Mouse (Mus musculus) lung, postnatal 0 days (tissue): ENCODE data around the gene Kctd2.

Source experiments
- CTCF ChIP-seq: IDR thresholded peaks from 2 replicates; pipeline ENCODE4 v1.5.1; 2016; ENCODE audit warnings: antibody characterized with exemption, mild to moderate bottlenecking
- EP300 ChIP-seq: IDR thresholded peaks from 2 replicates; pipeline ENCODE4 v1.6.1; 2016; ENCODE audit warnings: antibody characterized with exemption, mild to moderate bottlenecking, control low read depth

DNA sequence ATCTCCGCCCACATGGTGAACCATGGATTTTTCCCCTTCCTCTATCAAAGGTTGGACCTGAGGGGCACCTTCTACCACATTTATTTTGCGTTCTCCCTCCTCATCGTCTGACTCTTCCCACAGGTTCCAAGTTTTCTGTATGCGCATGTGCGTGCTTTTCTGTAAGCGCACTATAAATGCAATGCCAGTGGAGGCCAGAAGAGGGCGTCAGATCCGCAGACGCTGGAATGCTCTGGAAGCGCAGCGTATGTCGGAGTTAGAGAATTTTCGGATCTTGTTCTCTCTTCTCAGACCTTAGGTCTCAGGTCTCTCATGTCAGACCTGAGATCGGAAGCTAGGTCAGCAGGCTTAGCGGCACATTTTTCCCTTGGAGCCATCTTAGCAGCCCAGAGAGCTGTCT lies 35.7 kb downstream of the Kctd2 start:
- TF ChIP-seq CTCF (no peak), EP300 (no peak)
